Mouse (Mus musculus): Measurements from ENCODE around the gene Gm17660.
"Not testable (repeated sequence)": the region's sequence is repeated elsewhere in the genome, so short reads cannot be mapped to it uniquely, and the experiment has no call there.

Gm17660 gene

GRCm38 (mm10) chr5:104039154-104039932 is 38.1 kb downstream of the Gm17660 start:
- DNase-seq: no peak

- no peak for DNase-seq
These were observed 40.7 kb downstream of the Gm17660 start for GRCm38 (mm10) chr5:104036686-104037085.

GRCm38 (mm10) chr5:104035824-104036223 is 41.6 kb downstream of the Gm17660 start:
- DNase-seq: no peak

GRCm38 (mm10) chr5:104035066-104035465 is 42.3 kb downstream of the Gm17660 start:
- DNase-seq: no peak

GRCm38 (mm10) chr5:104032434-104033097 is 44.8 kb downstream of the Gm17660 start:
- DNase-seq: no peak

GRCm38 (mm10) chr5:104025245-104025854 is 52.1 kb downstream of the Gm17660 start:
- DNase-seq: no peak

GRCm38 (mm10) chr5:104024762-104025161 is 52.6 kb downstream of the Gm17660 start:
- DNase-seq: no peak

GRCm38 (mm10) chr5:104024193-104024592 is 53.2 kb downstream of the Gm17660 start:
- not testable (repeated sequence) for DNase-seq

GRCm38 (mm10) chr5:104023289-104024020 is 54.0 kb downstream of the Gm17660 start:
- no peak for DNase-seq

GRCm38 (mm10) chr5:104022558-104022957 is 54.9 kb downstream of the Gm17660 start:
- DNase-seq: no peak

- peak; percentile 64 for DNase-seq
These were observed 55.6 kb downstream of the Gm17660 start, which contains the start of gene Hsd17b11 for GRCm38 (mm10) chr5:104021597-104022378. Gene Hsd17b11, minus strand, starts transcription at chr5:104021919.
